Mouse (Mus musculus): Measurements from ENCODE around the gene Plekhn1. TPM values are rescaled to one million over a fixed set of nuclear protein-coding genes. Genes with fewer than 3 reads are reported as not detected.

The Plekhn1 gene
- polyA plus RNA-seq, 1 experiment from 2014 or later, result 28.3 TPM

Small RNA genes within 50 kb of the gene (microRNA-seq; reads per million reads assigned to microRNA genes)
- gene Mir7658, result 4.9 reads per million, percentile 20 among the genes with 10 or more reads in this experiment

Other genes starting within 250 kb of the Plekhn1 start
- gene B3galt6, start 242.2 kb downstream of the Plekhn1 start, polyA plus RNA-seq (2015; fragmentation: Nextera tagmentation; extraction: Ambion mirVana), result 25.0 and 26.9 TPM in 2 replicates
- gene Sdf4, start 242.0 kb downstream of the Plekhn1 start, polyA plus RNA-seq (2015; fragmentation: Nextera tagmentation; extraction: Ambion mirVana), result 125 and 128 TPM in 2 replicates
- 0.57 TPM in 2 replicates for gene Tnfrsf4, start 221.0 kb downstream of the Plekhn1 start, polyA plus RNA-seq (2015; fragmentation: Nextera tagmentation; extraction: Ambion mirVana)
- gene Tnfrsf18, start 208.7 kb downstream of the Plekhn1 start, polyA plus RNA-seq (2015; fragmentation: Nextera tagmentation; extraction: Ambion mirVana), result 2.0 and 2.3 TPM in 2 replicates
- not detected in 2 replicates for gene Ttll10, start 175.4 kb downstream of the Plekhn1 start, polyA plus RNA-seq (2015; fragmentation: Nextera tagmentation; extraction: Ambion mirVana)
- gene 9430015G10Rik, start 124.9 kb downstream of the Plekhn1 start, polyA plus RNA-seq (2015; fragmentation: Nextera tagmentation; extraction: Ambion mirVana), result 36.6 and 40.6 TPM in 2 replicates
- 0.66 and 0.93 TPM in 2 replicates for gene Rnf223, start 104.3 kb downstream of the Plekhn1 start, polyA plus RNA-seq (2015; fragmentation: Nextera tagmentation; extraction: Ambion mirVana)
- 129 and 142 TPM in 2 replicates for gene Agrn, start 37.4 kb downstream of the Plekhn1 start, polyA plus RNA-seq (2015; fragmentation: Nextera tagmentation; extraction: Ambion mirVana)
- gene Isg15, start 34.0 kb downstream of the Plekhn1 start, polyA plus RNA-seq (2015; fragmentation: Nextera tagmentation; extraction: Ambion mirVana), result 1.2 and 2.0 TPM in 2 replicates
- gene AW011738, start 31.6 kb downstream of the Plekhn1 start, polyA plus RNA-seq (2015; fragmentation: Nextera tagmentation; extraction: Ambion mirVana), result 5.3 and 6.9 TPM in 2 replicates
- gene Perm1, start 19.0 kb downstream of the Plekhn1 start, polyA plus RNA-seq (2015; fragmentation: Nextera tagmentation; extraction: Ambion mirVana), result 2.3 and 2.5 TPM in 2 replicates
- 57.9 and 60.1 TPM in 2 replicates for gene Noc2l, start 1.2 kb upstream of the Plekhn1 start, polyA plus RNA-seq (2015; fragmentation: Nextera tagmentation; extraction: Ambion mirVana)
- gene Samd11, start 20.8 kb upstream of the Plekhn1 start, polyA plus RNA-seq (2015; fragmentation: Nextera tagmentation; extraction: Ambion mirVana), result 5.2 and 6.0 TPM in 2 replicates
- gene Vmn2r-ps159, start 96.2 kb upstream of the Plekhn1 start, polyA plus RNA-seq (2015; fragmentation: Nextera tagmentation; extraction: Ambion mirVana), result not detected in 2 replicates

All from midbrain, embryonic 13.5 days (tissue).